Mouse (Mus musculus): ENCODE measurements around the gene Lrrc57. TPM values are rescaled to one million over a fixed set of nuclear protein-coding genes. Genes with fewer than 3 reads are reported as not detected.
"Not testable (repeated sequence)": the region's sequence is repeated elsewhere in the genome, so short reads cannot be mapped to it uniquely, and the experiment has no call there.

Lrrc57 gene
- polyA plus RNA-seq, 1 experiment from 2014 or later: 19.9 TPM

GRCm38 (mm10) chr2:120575978-120576377 is 33.3 kb downstream of the Lrrc57 start:
- Histone ChIP-seq H3K36me3 (ENCODE audit: control insufficient read depth, insufficient read depth, low read length) (peaks cover 8% of the 10 kb centered on the region; the same call in 1 of the 2 replicates), H3K4me2 (replicated peaks; ENCODE audit: low read depth, low read length) (no peak overlapping the region), H3K9ac (ENCODE audit: low read depth, low read length) (no peak overlapping the region), H3K4me1 (ENCODE audit: control insufficient read depth, insufficient read depth, low read length) (no peaks in the 10 kb centered on the region), H3K4me3 (ENCODE audit: low read length) (no peak overlapping the region), H3K9me3 (ENCODE audit: control insufficient read depth, low read length) (no peaks in the 10 kb centered on the region), H3K27me3 (ENCODE audit: control insufficient read depth, insufficient read depth, low read length) (no peaks in the 10 kb centered on the region), H3K27ac (ENCODE audit: low read depth, low read length) (no peak overlapping the region)
- no peak for ATAC-seq (ENCODE audit: low FRiP score, low TSS enrichment)
- 92% methylated on average over 2 of the region's 2 CpGs for WGBS

DNA sequence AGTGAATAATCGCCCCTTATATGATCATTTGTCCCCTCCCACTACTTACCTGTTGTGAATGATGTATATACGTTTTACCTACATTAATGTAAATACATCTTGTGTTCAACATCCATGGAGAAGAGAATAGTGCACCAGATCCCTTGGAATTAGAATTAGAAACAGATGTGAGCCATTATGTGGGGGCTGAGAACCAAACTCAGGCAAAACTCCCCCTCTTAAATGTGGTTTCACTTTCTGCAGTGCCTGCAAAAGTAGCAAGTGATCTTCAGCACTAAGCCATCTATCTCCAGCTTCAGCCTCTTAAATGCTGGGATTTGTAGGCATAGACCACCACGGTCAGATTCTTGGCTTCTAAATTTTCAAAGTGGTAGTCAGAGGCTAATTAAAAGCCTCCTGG is 34.2 kb downstream of the Lrrc57 start:
- ATAC-seq (ENCODE audit: low FRiP score, low TSS enrichment): no peak
- no peaks in the 10 kb centered on the region for H3K4me1 ChIP-seq (ENCODE audit: control insufficient read depth, insufficient read depth, low read length)
- H3K4me3 ChIP-seq (ENCODE audit: low read length): no peak overlapping the region
- no peak overlapping the region for H3K4me2 ChIP-seq (replicated peaks; ENCODE audit: low read depth, low read length)
- H3K9ac ChIP-seq (ENCODE audit: low read depth, low read length): no peak overlapping the region
- no peaks in the 10 kb centered on the region for H3K27me3 ChIP-seq (ENCODE audit: control insufficient read depth, insufficient read depth, low read length)
- peaks cover 8% of the 10 kb centered on the region; the same call in 1 of the 2 replicates for H3K36me3 ChIP-seq (ENCODE audit: control insufficient read depth, insufficient read depth, low read length)
- no peak overlapping the region for H3K27ac ChIP-seq (ENCODE audit: low read depth, low read length)
- WGBS: 76% methylated on average over 3 of the region's 3 CpGs
- H3K9me3 ChIP-seq (ENCODE audit: control insufficient read depth, low read length): no peaks in the 10 kb centered on the region

DNA sequence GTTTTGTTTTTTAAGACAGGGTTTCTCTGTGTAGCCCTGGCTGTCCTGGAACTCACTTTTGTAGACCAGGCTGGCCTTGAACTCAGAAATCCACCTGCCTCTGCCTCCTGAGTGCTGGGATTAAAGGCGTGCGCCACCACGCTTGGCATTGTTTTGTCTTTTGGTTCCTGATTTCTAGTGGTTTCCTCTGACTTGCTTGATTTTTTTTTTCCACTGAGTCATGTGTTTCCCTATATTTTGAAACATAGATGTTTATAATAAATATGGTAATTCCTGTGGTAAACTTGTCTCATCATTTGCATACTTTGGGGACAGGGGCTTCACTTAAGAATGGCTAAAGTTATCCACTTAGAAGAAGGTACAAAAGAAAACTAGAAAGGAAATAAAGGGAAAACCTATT is 37.2 kb downstream of the Lrrc57 start:
- H3K4me3 ChIP-seq (ENCODE audit: low read length); H3K4me2 ChIP-seq (replicated peaks; ENCODE audit: low read depth, low read length); H3K9ac ChIP-seq (ENCODE audit: low read depth, low read length); H3K36me3 ChIP-seq (ENCODE audit: control insufficient read depth, insufficient read depth, low read length); H3K27me3 ChIP-seq (ENCODE audit: control insufficient read depth, insufficient read depth, low read length); H3K27ac ChIP-seq (ENCODE audit: low read depth, low read length); ATAC-seq (ENCODE audit: low FRiP score, low TSS enrichment); H3K4me1 ChIP-seq (ENCODE audit: control insufficient read depth, insufficient read depth, low read length); H3K9me3 ChIP-seq (ENCODE audit: control insufficient read depth, low read length): not testable (repeated sequence)
- 98% methylated on average over 3 of the region's 3 CpGs for WGBS

DNA sequence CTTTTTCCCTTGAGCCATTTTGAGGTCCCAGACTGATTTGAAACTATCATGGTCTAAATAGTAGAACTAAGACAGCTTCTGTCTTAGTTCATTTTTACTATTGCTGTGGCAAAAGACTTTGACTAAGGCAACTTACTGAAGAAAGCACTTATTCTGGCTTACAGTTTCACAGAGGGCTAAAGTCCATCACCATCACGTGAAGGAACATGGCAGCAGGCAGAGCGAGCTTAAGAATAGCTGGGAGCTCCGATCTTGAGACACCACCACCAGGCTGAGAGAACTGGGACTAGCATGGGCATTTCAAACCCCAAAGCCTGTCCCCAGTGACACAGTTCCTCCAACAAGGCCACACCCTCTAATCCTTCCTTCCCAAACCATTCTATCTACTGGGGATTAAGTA is 38.2 kb downstream of the Lrrc57 start:
- no peak overlapping the region for H3K9ac ChIP-seq (ENCODE audit: low read depth, low read length)
- no peaks in the 10 kb centered on the region for H3K27me3 ChIP-seq (ENCODE audit: control insufficient read depth, insufficient read depth, low read length)
- whole genome bisulfite sequencing: 93% methylated on average over 3 of the region's 3 CpGs
- no peak overlapping the region for H3K4me3 ChIP-seq (ENCODE audit: low read length)
- no peak overlapping the region for H3K27ac ChIP-seq (ENCODE audit: low read depth, low read length)
- H3K4me2 ChIP-seq (replicated peaks; ENCODE audit: low read depth, low read length): no peak overlapping the region
- no peaks in the 10 kb centered on the region for H3K9me3 ChIP-seq (ENCODE audit: control insufficient read depth, low read length)
- no peak for ATAC-seq (ENCODE audit: low FRiP score, low TSS enrichment)
- H3K4me1 ChIP-seq (ENCODE audit: control insufficient read depth, insufficient read depth, low read length): peaks cover 9% of the 10 kb centered on the region; the same call in 1 of the 2 replicates
- H3K36me3 ChIP-seq (ENCODE audit: control insufficient read depth, insufficient read depth, low read length): peaks cover 8% of the 10 kb centered on the region; the same call in 1 of the 2 replicates

- H3K4me1 ChIP-seq (ENCODE audit: control insufficient read depth, insufficient read depth, low read length): peaks cover 9% of the 10 kb centered on the region; the same call in 1 of the 2 replicates
- H3K4me2 ChIP-seq (replicated peaks; ENCODE audit: low read depth, low read length): peak overlapping the region; percentile 57
- peak overlapping the region; percentile 78 for H3K4me3 ChIP-seq (ENCODE audit: low read length)
- H3K9me3 ChIP-seq (ENCODE audit: control insufficient read depth, low read length): no peaks in the 10 kb centered on the region
- peaks cover 8% of the 10 kb centered on the region; the same call in 1 of the 2 replicates for H3K36me3 ChIP-seq (ENCODE audit: control insufficient read depth, insufficient read depth, low read length)
- H3K9ac ChIP-seq (ENCODE audit: low read depth, low read length): peak overlapping the region; percentile 77
- peak; percentile 76 for ATAC-seq (ENCODE audit: low FRiP score, low TSS enrichment)
- no peaks in the 10 kb centered on the region for H3K27me3 ChIP-seq (ENCODE audit: control insufficient read depth, insufficient read depth, low read length)
- under 1% methylated on average over 22 of the region's 22 CpGs for WGBS
- peak overlapping the region; percentile 85 for H3K27ac ChIP-seq (ENCODE audit: low read depth, low read length)
These were observed 41.5 kb downstream of the Lrrc57 start for GRCm38 (mm10) chr2:120567798-120568320.

DNA sequence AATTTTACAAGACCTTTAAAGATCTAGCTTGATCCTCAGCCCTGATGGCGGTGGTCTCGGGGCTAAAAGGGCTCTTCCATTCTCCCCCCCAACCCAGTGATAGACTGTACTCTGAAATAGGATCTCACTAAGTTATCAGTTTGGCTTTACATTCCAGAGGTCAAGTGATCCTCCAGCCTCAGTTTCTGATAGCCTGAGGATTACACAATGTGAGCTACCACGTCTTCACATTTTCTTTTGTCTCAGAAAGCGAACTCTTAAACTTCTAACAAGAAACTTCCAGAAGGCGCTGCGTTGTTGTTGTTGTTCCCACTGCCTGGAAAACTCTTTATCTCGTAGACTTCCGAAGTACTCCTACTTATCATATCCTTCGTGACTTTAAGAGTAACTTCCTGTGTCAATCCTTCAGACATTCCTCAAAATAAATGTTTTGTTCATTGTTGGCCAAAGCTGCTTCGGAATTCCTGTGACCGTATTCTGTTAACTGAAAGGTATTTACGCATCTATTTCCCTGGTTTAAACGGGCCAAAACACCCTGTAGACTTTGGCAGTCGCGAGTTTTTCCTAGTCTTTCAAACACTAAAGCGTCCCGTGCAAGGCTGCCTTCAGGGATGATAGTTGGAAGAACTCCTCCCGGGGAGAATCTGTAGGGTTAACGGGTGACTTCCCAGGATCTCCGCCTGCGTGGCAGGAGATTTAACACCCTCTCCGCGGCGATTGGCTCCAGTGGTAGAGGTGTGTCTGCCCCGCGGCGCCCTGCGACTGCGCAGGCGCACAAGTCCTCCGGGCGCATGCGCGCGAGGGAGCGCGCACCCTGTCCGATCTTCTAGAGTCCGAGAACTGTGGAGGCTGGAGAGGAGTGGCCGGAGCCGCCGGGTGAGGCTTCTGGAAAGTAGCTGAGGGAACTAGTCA is 42.2 kb downstream of the Lrrc57 start, which contains the start of gene Snap23:
Gene Snap23 (plus strand): TSS at position 786 of the 912 bp plus-strand sequence.
- Histone ChIP-seq H3K4me2 (replicated peaks; ENCODE audit: low read depth, low read length) (peak within 1 kb of the TSS; percentile 64), H3K9ac (ENCODE audit: low read depth, low read length) (peak within 1 kb of the TSS; percentile 77), H3K36me3 (ENCODE audit: control insufficient read depth, insufficient read depth, low read length) (peaks cover 8% of the 10 kb centered on the region; the same call in 1 of the 2 replicates), H3K27ac (ENCODE audit: low read depth, low read length) (peak within 1 kb of the TSS; percentile 85), H3K4me1 (ENCODE audit: control insufficient read depth, insufficient read depth, low read length) (peaks cover 9% of the 10 kb centered on the region; the same call in 1 of the 2 replicates), H3K4me3 (ENCODE audit: low read length) (peak within 1 kb of the TSS; percentile 78), H3K9me3 (ENCODE audit: control insufficient read depth, low read length) (no peaks in the 10 kb centered on the region), H3K27me3 (ENCODE audit: control insufficient read depth, insufficient read depth, low read length) (no peaks in the 10 kb centered on the region)
- peak; percentile 96 for ATAC-seq (ENCODE audit: low FRiP score, low TSS enrichment)
- WGBS: 1% methylated on average over 42 of the region's 42 CpGs

GRCm38 (mm10) chr2:120565363-120565762 is 44.0 kb downstream of the Lrrc57 start:
- no peak overlapping the region for H3K9ac ChIP-seq (ENCODE audit: low read depth, low read length)
- peaks cover 9% of the 10 kb centered on the region; the same call in 1 of the 2 replicates for H3K4me1 ChIP-seq (ENCODE audit: control insufficient read depth, insufficient read depth, low read length)
- no peak overlapping the region for H3K4me3 ChIP-seq (ENCODE audit: low read length)
- 85% methylated on average over 2 of the region's 2 CpGs for WGBS
- no peak overlapping the region for H3K4me2 ChIP-seq (replicated peaks; ENCODE audit: low read depth, low read length)
- H3K36me3 ChIP-seq (ENCODE audit: control insufficient read depth, insufficient read depth, low read length): no peaks in the 10 kb centered on the region
- no peaks in the 10 kb centered on the region for H3K27me3 ChIP-seq (ENCODE audit: control insufficient read depth, insufficient read depth, low read length)
- H3K9me3 ChIP-seq (ENCODE audit: control insufficient read depth, low read length): no peaks in the 10 kb centered on the region
- H3K27ac ChIP-seq (ENCODE audit: low read depth, low read length): no peak overlapping the region
- no peak for ATAC-seq (ENCODE audit: low FRiP score, low TSS enrichment)

- not testable (repeated sequence) for H3K9me3 ChIP-seq (ENCODE audit: control insufficient read depth, low read length); H3K9ac ChIP-seq (ENCODE audit: low read depth, low read length); H3K4me2 ChIP-seq (replicated peaks; ENCODE audit: low read depth, low read length); H3K4me1 ChIP-seq (ENCODE audit: control insufficient read depth, insufficient read depth, low read length); ATAC-seq (ENCODE audit: low FRiP score, low TSS enrichment); H3K27ac ChIP-seq (ENCODE audit: low read depth, low read length); H3K4me3 ChIP-seq (ENCODE audit: low read length); H3K36me3 ChIP-seq (ENCODE audit: control insufficient read depth, insufficient read depth, low read length); H3K27me3 ChIP-seq (ENCODE audit: control insufficient read depth, insufficient read depth, low read length)
- WGBS: 87% methylated on average over 4 of the region's 4 CpGs
These were observed 44.7 kb downstream of the Lrrc57 start for GRCm38 (mm10) chr2:120564548-120565188.

Data from kidney, embryonic 14.5 days (tissue).